Mouse (Mus musculus) neural tube, embryonic 12.5 days (tissue): Measurements from ENCODE around the gene Flnb. TPM values are rescaled to one million over a fixed set of nuclear protein-coding genes. Genes with fewer than 3 reads are reported as not detected.

Experiments
- ATAC-seq: fragments of 200-750 bp; cut with Nextera tagmentation; 2 replicates; pipeline ENCODE4 v1.8.0; 2017; ENCODE audit warnings: low read depth, mild to moderate bottlenecking, moderate TSS enrichment, moderate library complexity; ENCODE audit not compliant: low FRiP score
- H3K27ac ChIP-seq: fragments of 300-500 bp; sonication (generic); 2 replicates; pipeline ENCODE4 v1.5.1; 2016
- H3K27me3 ChIP-seq: fragments of 300-500 bp; sonication (generic); replicated peaks from 2 replicates; pipeline ENCODE4 v1.6.1; 2016; ENCODE audit warnings: mild to moderate bottlenecking
- H3K36me3 ChIP-seq: fragments of 300-500 bp; sonication (generic); 2 replicates; pipeline ENCODE4 v1.6.1; 2016; ENCODE audit warnings: mild to moderate bottlenecking
- H3K4me1 ChIP-seq: fragments of 300-500 bp; sonication (generic); 2 replicates; pipeline ENCODE4 v1.6.1; 2016
- H3K4me2 ChIP-seq: fragments of 300-500 bp; sonication (generic); replicated peaks from 2 replicates; pipeline ENCODE4 v1.6.1; 2016; ENCODE audit warnings: mild to moderate bottlenecking
- H3K4me3 ChIP-seq: fragments of 300-500 bp; sonication (generic); 2 replicates; pipeline ENCODE4 v1.5.1; 2016
- H3K9ac ChIP-seq: fragments of 300-500 bp; sonication (generic); 2 replicates; pipeline ENCODE4 v1.6.1; 2016; ENCODE audit warnings: mild to moderate bottlenecking
- H3K9me3 ChIP-seq: fragments of 300-500 bp; sonication (generic); 2 replicates; pipeline ENCODE4 v1.6.1; 2016; ENCODE audit warnings: mild to moderate bottlenecking
- WGBS: fragments of 180-500 bp; shearing (Covaris S2); methylation state at CpG from one replicate; pipeline ENCODE4 v1.1.7; 2016; 5-methylcytosine and 5-hydroxymethylcytosine counted together
- polyA plus RNA-seq: library from polyadenylated mRNA; unstranded; fragments of >200 nt; fragmentation: Nextera tagmentation; extraction: Ambion mirVana; gene quantifications from 2 replicates; pipeline ENCODE4 v1.2.1, GENCODE M21; 2016

The Flnb gene
- 16.2 and 16.8 TPM in 2 replicates for polyA plus RNA-seq

GRCm38 (mm10) chr14:7817770-7818462, at the start of gene Flnb:
TSS of gene Flnb (plus strand) at chr14:7817957.
- H3K4me1 ChIP-seq, result peaks cover 36% of the 10 kb centered on the region
- peak within 1 kb of the TSS; percentile 70 for H3K4me3 ChIP-seq
- ATAC-seq, result peak; percentile 98
- H3K36me3 ChIP-seq, result no peaks in the 10 kb centered on the region
- WGBS, result under 1% methylated on average over 49 of the region's 49 CpGs
- peak within 1 kb of the TSS; percentile 75 for H3K9ac ChIP-seq
- peak within 1 kb of the TSS; percentile 93 for H3K4me2 ChIP-seq
- H3K27me3 ChIP-seq, result no peaks in the 10 kb centered on the region
- H3K9me3 ChIP-seq, result no peaks in the 10 kb centered on the region
- no peak within 1 kb of the TSS for H3K27ac ChIP-seq

- Histone ChIP-seq H3K27ac (no peak overlapping the region), H3K9ac (peak overlapping the region; percentile 36; the same call in 1 of the 2 replicates), H3K4me3 (peak overlapping the region; percentile 31), H3K27me3 (no peaks in the 10 kb centered on the region), H3K4me1 (no peaks in the 10 kb centered on the region), H3K36me3 (no peaks in the 10 kb centered on the region), H3K4me2 (peak overlapping the region; percentile 49), H3K9me3 (no peaks in the 10 kb centered on the region)
- WGBS, result 41% methylated on average over 24 of the region's 24 CpGs
- ATAC-seq, result peak; percentile 83
Measured at GRCm38 (mm10) chr14:7773714-7774389, 43.9 kb upstream of the Flnb start.

- no peak overlapping the region for H3K9ac ChIP-seq
- no peak overlapping the region for H3K4me2 ChIP-seq
- ATAC-seq, result no peak
- H3K9me3 ChIP-seq, result no peaks in the 10 kb centered on the region
- WGBS, result 37% methylated on average over 13 of the region's 13 CpGs
- H3K27ac ChIP-seq, result no peak overlapping the region
- peaks cover 2% of the 10 kb centered on the region for H3K4me1 ChIP-seq
- H3K36me3 ChIP-seq, result no peaks in the 10 kb centered on the region
- H3K27me3 ChIP-seq, result no peaks in the 10 kb centered on the region
- H3K4me3 ChIP-seq, result no peak overlapping the region
Measured at GRCm38 (mm10) chr14:7786073-7786472, 31.7 kb upstream of the Flnb start.

GRCm38 (mm10) chr14:7789266-7790030, 28.3 kb upstream of the Flnb start:
- Histone ChIP-seq H3K4me3 (no peak overlapping the region), H3K9ac (no peak overlapping the region), H3K4me2 (no peak overlapping the region), H3K27ac (no peak overlapping the region), H3K27me3 (peaks cover 9% of the 10 kb centered on the region), H3K9me3 (no peaks in the 10 kb centered on the region), H3K36me3 (no peaks in the 10 kb centered on the region), H3K4me1 (peaks cover 10% of the 10 kb centered on the region)
- WGBS, result 82% methylated on average over 7 of the region's 7 CpGs
- no peak for ATAC-seq

- 14% methylated on average over 19 of the region's 19 CpGs for WGBS
- Histone ChIP-seq H3K27ac (no peak overlapping the region), H3K4me3 (peak overlapping the region; percentile 36), H3K4me2 (peak overlapping the region; percentile 83), H3K4me1 (peaks cover 10% of the 10 kb centered on the region), H3K36me3 (no peaks in the 10 kb centered on the region), H3K9me3 (no peaks in the 10 kb centered on the region), H3K9ac (peak overlapping the region; percentile 33; the same call in 1 of the 2 replicates), H3K27me3 (peaks cover 9% of the 10 kb centered on the region)
- ATAC-seq, result no peak; the same call in 1 of the 2 replicates
Measured at GRCm38 (mm10) chr14:7791061-7791531, 26.7 kb upstream of the Flnb start.

GRCm38 (mm10) chr14:7791532-7792159, 26.1 kb upstream of the Flnb start, which contains the start of gene Gm26661:
TSS of gene Gm26661 (plus strand) at chr14:7791587.
- H3K27ac ChIP-seq, result no peak within 1 kb of the TSS
- H3K9ac ChIP-seq, result peak within 1 kb of the TSS; percentile 33; the same call in 1 of the 2 replicates
- peaks cover 10% of the 10 kb centered on the region for H3K4me1 ChIP-seq
- peaks cover 9% of the 10 kb centered on the region for H3K27me3 ChIP-seq
- H3K4me3 ChIP-seq, result peak within 1 kb of the TSS; percentile 36
- WGBS, result 2% methylated on average over 30 of the region's 30 CpGs
- ATAC-seq, result peak; percentile 85
- peak within 1 kb of the TSS; percentile 83 for H3K4me2 ChIP-seq
- no peaks in the 10 kb centered on the region for H3K36me3 ChIP-seq
- no peaks in the 10 kb centered on the region for H3K9me3 ChIP-seq

- Histone ChIP-seq H3K36me3 (no peaks in the 10 kb centered on the region), H3K4me2 (no peak overlapping the region), H3K9ac (no peak overlapping the region), H3K4me3 (no peak overlapping the region), H3K9me3 (no peaks in the 10 kb centered on the region), H3K4me1 (peaks cover 10% of the 10 kb centered on the region), H3K27me3 (peaks cover 9% of the 10 kb centered on the region), H3K27ac (no peak overlapping the region)
- no peak for ATAC-seq
- WGBS, result 82% methylated on average over 4 of the region's 4 CpGs
Measured at GRCm38 (mm10) chr14:7795961-7796360, 21.8 kb upstream of the Flnb start.

- Histone ChIP-seq H3K36me3 (no peaks in the 10 kb centered on the region), H3K9ac (no peak overlapping the region)
- no peak for ATAC-seq
Measured at GRCm38 (mm10) chr14:7800611-7801010, 17.1 kb upstream of the Flnb start.

GRCm38 (mm10) chr14:7801831-7802230, 15.9 kb upstream of the Flnb start:
- Histone ChIP-seq H3K27me3 (no peaks in the 10 kb centered on the region), H3K4me1 (no peaks in the 10 kb centered on the region), H3K4me2 (no peak overlapping the region), H3K9me3 (no peaks in the 10 kb centered on the region), H3K36me3 (no peaks in the 10 kb centered on the region), H3K9ac (no peak overlapping the region), H3K4me3 (no peak overlapping the region), H3K27ac (no peak overlapping the region)
- no peak for ATAC-seq
- 13% methylated on average over 4 of the region's 4 CpGs for WGBS

More at GRCm38 (mm10) chr14:7800611-7801010, 17.1 kb upstream of the Flnb start:
- H3K4me3 ChIP-seq, result no peak overlapping the region
- no peaks in the 10 kb centered on the region for H3K27me3 ChIP-seq
- no peaks in the 10 kb centered on the region for H3K9me3 ChIP-seq
- no peak overlapping the region for H3K4me2 ChIP-seq
- H3K4me1 ChIP-seq, result no peaks in the 10 kb centered on the region
- H3K27ac ChIP-seq, result no peak overlapping the region

GRCm38 (mm10) chr14:7803874-7804557, 13.7 kb upstream of the Flnb start:
- Histone ChIP-seq H3K9ac (no peak overlapping the region), H3K9me3 (no peaks in the 10 kb centered on the region), H3K4me2 (no peak overlapping the region), H3K4me1 (no peaks in the 10 kb centered on the region), H3K4me3 (no peak overlapping the region), H3K36me3 (no peaks in the 10 kb centered on the region), H3K27me3 (no peaks in the 10 kb centered on the region), H3K27ac (no peak overlapping the region)
- ATAC-seq, result no peak
- 67% methylated on average over 4 of the region's 4 CpGs for WGBS

GRCm38 (mm10) chr14:7804558-7804905, 13.2 kb upstream of the Flnb start:
- Histone ChIP-seq H3K4me2 (no peak overlapping the region), H3K4me3 (no peak overlapping the region), H3K4me1 (no peaks in the 10 kb centered on the region), H3K27ac (no peak overlapping the region), H3K9ac (no peak overlapping the region), H3K36me3 (no peaks in the 10 kb centered on the region), H3K9me3 (no peaks in the 10 kb centered on the region), H3K27me3 (no peaks in the 10 kb centered on the region)
- 92% methylated on average over 2 of the region's 2 CpGs for WGBS
- no peak for ATAC-seq
